Mouse (Mus musculus): ENCODE measurements at regions not wholly inside any gene's neighbourhood (a gene's known extent, or its start where the extent isn't known, plus 50 kb on each side); places are given as distances from the start of the nearest gene placed in this dataset.

- no peak for DNase-seq (ENCODE audit: low read depth, low spot score)
Measured at GRCm38 (mm10) chr10:66796296-66796695, 299.6 kb upstream of the Jmjd1c start.

DNA sequence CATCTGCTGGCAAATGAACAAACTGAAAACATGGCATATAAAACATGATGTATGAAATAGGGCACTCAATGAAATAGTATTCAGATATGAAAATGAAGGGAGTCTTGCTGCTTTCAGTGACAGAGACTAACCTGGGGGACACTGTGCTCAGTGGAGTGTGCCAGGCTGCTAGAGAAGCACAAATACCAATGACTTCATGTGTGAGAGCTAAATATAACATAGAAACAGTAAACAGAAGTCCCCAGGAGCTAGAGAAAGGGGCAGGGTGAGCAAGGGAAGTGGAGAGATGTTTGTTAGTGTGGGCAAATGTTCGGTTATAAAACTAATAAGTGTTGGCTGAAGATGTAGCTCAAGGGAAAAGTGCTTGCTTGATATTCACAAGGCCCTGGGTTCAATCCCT is 293.2 kb upstream of the Jmjd1c start:
- DNase-seq (ENCODE audit: low read depth, low spot score): no peak

DNA sequence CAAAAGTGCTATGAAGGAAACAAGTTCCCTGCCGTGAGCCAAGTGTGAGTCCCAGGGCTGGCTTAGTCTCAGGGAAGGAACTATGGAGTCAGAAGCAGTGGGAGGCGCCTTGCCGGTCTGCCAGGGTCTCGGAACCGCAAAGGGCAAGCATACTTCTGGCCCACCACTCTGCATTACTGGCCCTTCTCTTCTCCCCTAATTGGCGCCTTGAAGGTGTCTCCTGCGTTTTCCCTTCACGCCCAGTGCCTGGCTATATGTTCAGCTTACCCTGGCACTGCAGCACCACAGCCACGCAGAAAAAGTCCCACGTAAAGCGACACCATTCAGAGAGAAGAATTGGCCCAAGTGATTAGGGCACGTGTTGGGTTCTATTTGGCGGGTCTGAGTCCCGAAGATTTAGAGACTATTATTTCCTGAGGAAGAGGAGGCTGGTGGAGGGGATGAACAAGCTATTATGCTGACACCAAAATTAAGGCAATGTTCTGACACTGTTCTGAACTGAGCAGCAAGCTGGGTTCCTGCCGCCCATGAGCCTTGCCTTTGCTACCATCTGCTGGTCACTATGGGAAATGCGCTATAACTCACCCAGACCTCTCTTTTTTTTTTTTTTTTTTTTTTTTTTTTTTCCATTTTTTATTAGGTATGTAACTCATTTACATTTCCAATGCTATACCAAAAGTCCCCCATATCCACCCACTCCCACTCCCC is 288.5 kb upstream of the Jmjd1c start:
- peak; percentile 43 for DNase-seq (ENCODE audit: low read depth, low spot score)

DNA sequence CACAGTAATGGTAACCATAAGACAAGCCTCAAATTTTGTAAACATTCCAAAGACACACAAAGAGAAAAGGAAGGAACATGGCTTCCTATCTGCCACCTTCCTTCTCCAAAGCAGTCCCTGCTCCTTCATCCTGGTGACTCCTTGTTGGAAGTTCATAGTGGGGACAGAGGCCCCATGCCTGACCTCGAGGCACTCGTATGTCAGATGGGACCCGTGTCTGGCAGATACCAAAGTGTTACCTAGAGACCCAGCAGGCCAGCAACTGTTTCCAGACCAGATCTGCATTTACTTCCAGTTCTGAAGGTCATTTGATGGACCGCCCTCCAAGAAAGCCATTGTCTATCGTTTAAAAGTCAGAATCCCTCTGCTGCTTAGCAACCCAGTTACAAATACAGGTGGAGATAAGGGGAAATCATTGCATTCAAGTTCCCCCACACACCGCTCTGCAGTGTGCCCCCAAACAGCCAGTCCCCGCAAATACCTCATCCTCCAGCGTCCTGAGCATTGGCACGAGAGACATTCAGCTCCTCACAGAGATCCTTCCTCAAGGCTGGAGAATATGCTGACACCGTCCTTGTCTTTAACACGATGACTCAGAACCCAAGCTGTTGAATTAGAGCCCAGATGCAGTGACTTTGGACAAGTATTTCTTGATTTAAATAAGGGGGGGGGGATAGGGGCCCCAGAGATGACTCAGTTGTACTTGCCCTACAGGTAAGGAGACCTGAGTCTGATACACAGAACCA is 283.2 kb upstream of the Jmjd1c start:
- DNase-seq (ENCODE audit: low read depth, low spot score): no peak

- DNase-seq (ENCODE audit: low read depth, low spot score): no peak
Measured at GRCm38 (mm10) chr10:66813850-66814564, 281.9 kb upstream of the Jmjd1c start.

GRCm38 (mm10) chr10:66814565-66815201 is 281.2 kb upstream of the Jmjd1c start:
- DNase-seq (ENCODE audit: low read depth, low spot score): peak; percentile 49

- no peak for DNase-seq (ENCODE audit: low read depth, low spot score)
Measured at GRCm38 (mm10) chr10:66815951-66816350, 280.0 kb upstream of the Jmjd1c start.

- no peak for DNase-seq (ENCODE audit: low read depth, low spot score)
Measured at GRCm38 (mm10) chr10:66816776-66817175, 279.1 kb upstream of the Jmjd1c start.

DNA sequence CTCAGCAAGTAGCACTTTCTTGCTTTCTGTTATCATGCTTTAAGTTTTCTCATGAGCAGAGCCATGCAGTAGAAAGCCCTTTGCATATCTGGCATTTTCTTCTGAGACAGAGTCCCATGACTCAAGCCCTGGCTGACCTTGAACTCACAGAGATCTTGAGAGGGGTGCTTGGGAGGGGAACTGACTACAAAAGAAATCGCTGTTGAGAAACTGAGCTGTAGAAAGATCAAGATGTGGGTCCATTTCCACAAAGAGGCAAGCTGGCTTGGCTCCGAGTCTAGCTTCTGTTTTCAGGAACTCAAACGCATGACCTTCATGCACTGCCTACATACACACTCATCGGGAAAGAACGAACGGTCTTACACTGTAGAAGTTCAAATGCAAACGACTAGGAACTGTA is 278.0 kb upstream of the Jmjd1c start:
- DNase-seq (ENCODE audit: low read depth, low spot score): no peak

DNA sequence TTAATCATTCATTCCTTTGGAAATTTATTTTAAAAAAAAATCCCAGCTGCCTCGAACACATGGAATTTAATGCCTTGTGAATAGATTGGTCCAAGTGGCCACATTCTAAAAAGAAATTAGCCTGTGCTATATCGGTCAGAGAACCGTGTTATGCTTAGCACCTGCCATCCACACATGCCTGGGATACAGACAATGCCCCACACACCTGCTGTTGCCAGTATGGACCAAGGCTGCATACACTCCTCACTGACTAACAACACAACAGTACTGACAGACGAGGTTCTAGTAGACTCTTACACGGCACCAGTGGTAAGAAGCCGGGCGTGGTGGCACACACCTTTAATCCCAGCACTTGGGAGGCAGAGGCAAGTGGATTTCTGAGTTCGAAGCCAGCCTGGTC is 276.4 kb upstream of the Jmjd1c start:
- DNase-seq (ENCODE audit: low read depth, low spot score): no peak

GRCm38 (mm10) chr10:66825737-66826136 is 270.2 kb upstream of the Jmjd1c start:
- no peak for DNase-seq (ENCODE audit: low read depth, low spot score)

DNA sequence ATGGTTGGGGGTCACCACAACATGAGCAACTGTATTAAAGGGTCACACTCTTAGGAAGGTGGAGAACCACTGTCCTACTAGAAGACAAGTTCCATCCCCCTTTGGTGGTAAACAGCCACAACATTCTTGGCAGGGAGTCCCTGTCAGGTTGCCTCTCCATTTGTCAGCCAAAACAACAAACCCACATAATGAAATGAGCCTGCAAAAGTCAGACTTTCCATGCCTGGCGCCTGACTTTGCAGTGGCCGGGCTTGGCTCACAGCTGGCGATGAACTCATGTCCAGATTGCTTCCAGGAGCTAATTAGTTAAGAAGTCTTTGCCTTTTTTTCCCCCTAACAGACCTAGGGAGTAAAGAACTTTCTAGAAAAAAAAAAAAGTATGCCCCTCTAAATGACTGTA is 269.6 kb upstream of the Jmjd1c start:
- DNase-seq (ENCODE audit: low read depth, low spot score): no peak

- DNase-seq (ENCODE audit: low read depth, low spot score): no peak
Measured at GRCm38 (mm10) chr10:66834974-66835373, 261.0 kb upstream of the Jmjd1c start.

- no peak for DNase-seq (ENCODE audit: low read depth, low spot score)
Measured at GRCm38 (mm10) chr10:66839058-66839457, 256.9 kb upstream of the Jmjd1c start.

DNA sequence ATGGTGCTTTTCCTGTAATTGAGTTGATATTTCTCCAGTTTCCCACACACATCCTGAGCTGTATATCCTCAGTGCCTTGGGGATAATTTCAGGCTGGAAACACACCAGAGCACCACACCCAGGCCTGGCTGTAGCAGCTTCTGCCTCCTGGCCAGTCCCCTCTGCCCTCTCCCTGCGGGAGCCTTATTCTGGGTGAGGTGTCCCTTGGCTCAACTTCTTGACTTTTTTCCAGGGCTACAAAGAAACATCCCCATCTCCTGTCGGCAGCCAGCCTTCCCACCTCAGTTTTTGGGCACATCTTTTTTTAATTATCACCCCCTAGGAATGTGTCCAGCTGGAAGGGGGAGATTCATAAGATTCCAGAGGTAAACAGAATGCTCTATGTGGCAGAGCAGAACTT is 252.7 kb upstream of the Jmjd1c start:
- no peak for DNase-seq (ENCODE audit: low read depth, low spot score)

GRCm38 (mm10) chr10:66848778-66849177 is 247.1 kb upstream of the Jmjd1c start:
- no peak for DNase-seq (ENCODE audit: low read depth, low spot score)

DNA sequence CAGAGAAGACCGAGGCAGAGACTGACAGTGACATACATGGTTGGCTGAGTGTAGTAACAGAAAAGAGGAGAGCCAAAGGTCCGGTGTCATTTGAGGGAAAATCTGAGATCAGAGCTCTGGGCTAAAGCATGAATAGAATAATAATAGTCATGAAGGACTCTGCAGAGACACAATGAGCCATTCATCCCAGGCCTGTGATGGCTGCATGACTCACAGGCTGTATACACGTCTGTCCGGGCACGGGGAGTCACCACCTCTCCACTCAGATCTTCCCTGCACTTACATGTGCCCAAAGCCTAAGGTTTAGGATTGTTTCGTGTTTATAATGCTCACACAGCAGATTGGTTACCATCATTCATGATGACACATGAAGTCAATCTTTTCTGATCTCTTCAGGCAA is 246.2 kb upstream of the Jmjd1c start:
- DNase-seq (ENCODE audit: low read depth, low spot score): no peak

GRCm38 (mm10) chr10:66850972-66851478 is 244.9 kb upstream of the Jmjd1c start:
- no peak for DNase-seq (ENCODE audit: low read depth, low spot score)

- no peak for DNase-seq (ENCODE audit: low read depth, low spot score)
Measured at GRCm38 (mm10) chr10:66851841-66852240, 244.1 kb upstream of the Jmjd1c start.

GRCm38 (mm10) chr10:66852708-66853107 is 243.2 kb upstream of the Jmjd1c start:
- no peak for DNase-seq (ENCODE audit: low read depth, low spot score)

- peak; percentile 76 for DNase-seq (ENCODE audit: low read depth, low spot score)
Measured at GRCm38 (mm10) chr10:66853258-66853657, 242.7 kb upstream of the Jmjd1c start.

DNA sequence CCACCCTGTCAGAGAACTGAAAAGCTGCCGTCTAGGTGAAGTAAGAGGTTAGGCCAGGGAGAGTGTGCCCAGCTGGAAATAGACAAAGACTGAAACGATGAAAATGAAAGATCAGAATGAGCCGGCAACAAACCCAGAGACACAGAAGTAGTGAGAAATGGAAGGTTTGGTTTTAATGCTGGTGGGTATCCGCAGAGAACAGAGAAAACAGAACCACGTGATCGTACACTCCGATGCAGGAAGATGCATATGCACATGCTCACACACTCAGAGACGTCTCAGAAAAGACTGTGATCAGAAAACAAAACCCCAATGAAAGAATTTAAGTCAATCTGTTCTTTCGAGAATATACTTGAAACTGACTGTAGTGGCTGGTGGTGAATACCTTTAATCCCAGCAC is 241.0 kb upstream of the Jmjd1c start:
- DNase-seq (ENCODE audit: low read depth, low spot score): no peak
